Mouse (Mus musculus): ENCODE measurements at regions not wholly inside any gene's neighbourhood (a gene's known extent, or its start where the extent isn't known, plus 50 kb on each side); places are given as distances from the start of the nearest gene placed in this dataset.

- TF ChIP-seq POLR2A (IDR thresholded peaks at IDR 0.05; ENCODE audit: low read depth, low read length) = no peak
- no peak for TF ChIP-seq CTCF (IDR thresholded peaks at IDR 0.05; ENCODE audit: borderline replicate concordance, insufficient read depth, low read length)
Measured at GRCm38 (mm10) chr3:42676668-42677398, 934.4 kb downstream of the D3Ertd751e start.
